Mouse (Mus musculus) hindbrain, embryonic 12.5 days (tissue): Measurements from ENCODE around the gene Chordc1. TPM values are rescaled to one million over a fixed set of nuclear protein-coding genes. Genes with fewer than 3 reads are reported as not detected.
"Not testable (repeated sequence)": the region's sequence is repeated elsewhere in the genome, so short reads cannot be mapped to it uniquely, and the experiment has no call there.

Experiments used
- ATAC-seq: fragments of 200-750 bp; cut with Nextera tagmentation; 2 replicates; pipeline ENCODE4 v1.8.0; 2017; ENCODE audit warnings: moderate TSS enrichment; ENCODE audit not compliant: low FRiP score
- H3K27ac ChIP-seq: fragments of 300-500 bp; sonication (generic); 2 replicates; pipeline ENCODE4 v1.5.1; 2016; ENCODE audit warnings: mild to moderate bottlenecking
- H3K27me3 ChIP-seq: fragments of 300-500 bp; sonication (generic); 2 replicates; pipeline ENCODE4 v1.6.1; 2016; ENCODE audit warnings: mild to moderate bottlenecking
- H3K36me3 ChIP-seq: fragments of 300-500 bp; sonication (generic); 2 replicates; pipeline ENCODE4 v1.6.1; 2016; ENCODE audit warnings: mild to moderate bottlenecking
- H3K4me1 ChIP-seq: fragments of 300-500 bp; sonication (generic); 2 replicates; pipeline ENCODE4 v1.6.1; 2016
- H3K4me2 ChIP-seq: fragments of 300-500 bp; sonication (generic); replicated peaks from 2 replicates; pipeline ENCODE4 v1.6.1; 2016; ENCODE audit warnings: mild to moderate bottlenecking
- H3K4me3 ChIP-seq: fragments of 300-500 bp; sonication (generic); 2 replicates; pipeline ENCODE4 v1.5.1; 2016; ENCODE audit warnings: mild to moderate bottlenecking
- H3K9ac ChIP-seq: fragments of 300-500 bp; sonication (generic); 2 replicates; pipeline ENCODE4 v1.6.1; 2016; ENCODE audit warnings: mild to moderate bottlenecking, moderate library complexity
- H3K9me3 ChIP-seq: fragments of 300-500 bp; sonication (generic); replicated peaks from 2 replicates; pipeline ENCODE4 v1.6.1; 2016; ENCODE audit warnings: mild to moderate bottlenecking
- WGBS: fragments of 180-500 bp; shearing (Covaris S2); methylation state at CpG from one replicate; pipeline ENCODE4 v1.1.7; 2016; 5-methylcytosine and 5-hydroxymethylcytosine counted together
- polyA plus RNA-seq: library from polyadenylated mRNA; unstranded; fragments of >200 nt; fragmentation: Nextera tagmentation; extraction: Ambion mirVana; gene quantifications from 2 replicates; pipeline ENCODE4 v1.2.1, GENCODE M21; 2016

Gene Chordc1
- 127 and 134 TPM in 2 replicates for polyA plus RNA-seq

DNA sequence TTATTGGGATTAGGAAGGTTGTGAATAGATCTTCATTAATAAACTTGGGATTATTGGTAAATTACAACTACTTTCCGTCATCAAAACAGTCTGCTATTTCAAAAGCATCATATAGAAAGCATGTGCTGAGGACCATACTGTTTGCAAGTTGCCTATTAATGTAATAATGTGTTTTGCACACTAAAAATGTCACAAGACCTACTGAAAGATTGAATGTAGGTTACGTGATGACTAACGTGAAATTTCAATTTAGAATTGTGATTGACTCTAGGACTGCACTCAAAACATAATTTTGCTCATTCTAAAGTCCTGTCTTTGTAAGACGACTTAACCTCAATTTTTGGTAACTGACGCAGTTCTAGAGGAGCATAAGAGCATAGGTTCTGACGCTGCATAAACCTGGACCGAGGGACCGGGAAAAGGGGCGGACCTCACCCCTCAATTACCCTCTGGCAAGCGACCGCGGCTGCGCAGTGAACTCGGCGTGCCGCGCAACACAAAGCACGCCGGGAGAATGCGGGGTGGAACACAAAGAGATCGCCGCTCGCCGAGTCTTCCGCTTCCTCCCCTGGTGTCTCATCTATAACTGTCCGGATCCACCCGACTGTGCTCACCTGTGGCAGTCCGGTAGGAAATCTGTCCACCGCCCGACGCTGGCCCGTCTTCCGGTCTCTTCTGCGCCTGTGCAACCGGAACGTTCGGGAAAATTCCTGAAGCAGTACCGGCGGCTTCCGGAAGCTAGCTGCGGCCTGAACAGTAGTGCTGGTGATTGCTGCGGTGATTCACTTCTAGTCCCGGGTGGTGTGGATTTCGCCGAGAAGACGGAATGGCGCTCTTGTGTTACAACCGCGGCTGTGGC, at the start of gene Chordc1:
Gene Chordc1, plus strand, starts transcription at position 555 of the 859 bp plus-strand sequence.
- 3% methylated on average over 49 of the region's 49 CpGs for WGBS
- H3K9me3 ChIP-seq = no peaks in the 10 kb centered on the region
- ATAC-seq = peak; percentile 99

DNA sequence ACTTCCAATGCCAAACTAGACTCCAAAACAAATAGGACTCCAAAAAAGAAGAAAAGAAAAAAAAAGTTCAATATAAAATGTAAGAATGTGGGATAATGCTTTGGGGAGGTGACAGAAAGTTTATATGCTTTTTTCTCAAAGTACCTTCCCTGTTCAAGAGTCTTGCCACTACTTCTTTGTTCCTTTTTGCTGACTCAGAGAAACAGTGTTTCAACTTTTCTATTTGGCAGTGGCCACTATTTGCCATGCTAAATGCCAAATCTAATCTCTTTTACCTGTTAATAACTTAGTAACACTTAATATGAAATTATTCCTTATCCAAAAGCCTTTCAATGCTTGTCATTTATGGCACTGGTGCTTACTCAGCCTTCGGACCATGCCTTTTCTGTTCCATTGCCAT, 16.0 kb upstream of the Chordc1 start:
- no peaks in the 10 kb centered on the region for H3K9me3 ChIP-seq
- no peaks in the 10 kb centered on the region for H3K4me1 ChIP-seq
- no peak overlapping the region for H3K27ac ChIP-seq
- H3K4me3 ChIP-seq = no peak overlapping the region
- 89% methylated on average over 1 of the region's 1 CpGs for WGBS
- no peak for ATAC-seq
- H3K4me2 ChIP-seq = no peak overlapping the region
- H3K36me3 ChIP-seq = no peaks in the 10 kb centered on the region
- no peaks in the 10 kb centered on the region for H3K27me3 ChIP-seq
- no peak overlapping the region for H3K9ac ChIP-seq

More for the DNA sequence above, at the start of gene Chordc1:
- Histone ChIP-seq H3K4me2 (peak within 1 kb of the TSS; percentile 85), H3K27me3 (no peaks in the 10 kb centered on the region), H3K36me3 (0 out of 2 replicates have a peak, but pooled peaks cover 3% of the 10 kb centered on the region), H3K4me1 (peaks cover 10% of the 10 kb centered on the region), H3K9ac (peak within 1 kb of the TSS; percentile 97), H3K27ac (peak within 1 kb of the TSS; percentile 88), H3K4me3 (peak within 1 kb of the TSS; percentile 88)

DNA sequence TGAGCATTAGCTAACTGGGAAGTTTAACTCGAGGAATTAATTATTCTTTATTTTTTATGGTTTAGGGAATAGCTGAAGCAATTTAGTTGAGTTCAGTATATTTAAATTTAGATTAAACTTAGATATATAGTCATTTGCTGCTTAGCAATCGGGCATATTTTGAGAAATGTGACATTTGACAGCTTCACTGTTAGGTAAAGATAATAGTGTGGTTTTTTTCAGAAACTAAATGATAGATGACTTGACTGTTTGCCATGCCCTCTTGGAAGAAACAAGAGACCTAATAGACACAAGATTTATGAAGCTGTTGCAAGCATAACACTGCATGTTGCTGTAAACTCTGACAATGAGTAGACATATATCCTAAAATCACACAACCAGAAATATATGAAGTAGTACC, 15.1 kb upstream of the Chordc1 start:
- Histone ChIP-seq H3K4me2 (no peak overlapping the region), H3K27me3 (no peaks in the 10 kb centered on the region), H3K9me3 (no peaks in the 10 kb centered on the region), H3K9ac (no peak overlapping the region), H3K4me3 (no peak overlapping the region), H3K27ac (no peak overlapping the region), H3K4me1 (no peaks in the 10 kb centered on the region), H3K36me3 (no peaks in the 10 kb centered on the region)
- no peak for ATAC-seq
- 58% methylated on average over 2 of the region's 2 CpGs for WGBS

DNA sequence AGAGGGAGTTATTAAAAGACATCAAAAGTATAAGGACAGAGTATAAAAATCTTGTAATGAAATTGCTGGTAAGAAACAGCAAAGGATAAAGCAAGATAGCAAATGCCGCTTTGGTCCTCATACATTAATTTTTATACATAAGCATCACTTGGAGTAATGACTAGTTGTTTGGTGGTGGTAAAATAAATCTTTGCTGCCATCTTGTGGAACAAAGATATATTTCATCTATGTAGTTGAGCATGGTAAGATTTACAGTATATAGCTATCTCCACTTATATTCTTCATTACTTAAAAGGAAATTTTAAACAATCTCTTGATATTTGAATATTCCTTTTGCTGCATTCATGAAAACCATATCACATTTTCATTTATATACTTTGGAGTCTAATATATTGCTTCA, 14.4 kb upstream of the Chordc1 start:
- Histone ChIP-seq H3K4me1 (no peaks in the 10 kb centered on the region), H3K27ac (no peak overlapping the region), H3K4me2 (no peak overlapping the region), H3K9me3 (no peaks in the 10 kb centered on the region), H3K27me3 (no peaks in the 10 kb centered on the region), H3K36me3 (no peaks in the 10 kb centered on the region), H3K4me3 (no peak overlapping the region), H3K9ac (no peak overlapping the region)
- no peak; the same call in 1 of the 2 replicates for ATAC-seq
- WGBS = 63% methylated on average over 1 of the region's 1 CpGs

DNA sequence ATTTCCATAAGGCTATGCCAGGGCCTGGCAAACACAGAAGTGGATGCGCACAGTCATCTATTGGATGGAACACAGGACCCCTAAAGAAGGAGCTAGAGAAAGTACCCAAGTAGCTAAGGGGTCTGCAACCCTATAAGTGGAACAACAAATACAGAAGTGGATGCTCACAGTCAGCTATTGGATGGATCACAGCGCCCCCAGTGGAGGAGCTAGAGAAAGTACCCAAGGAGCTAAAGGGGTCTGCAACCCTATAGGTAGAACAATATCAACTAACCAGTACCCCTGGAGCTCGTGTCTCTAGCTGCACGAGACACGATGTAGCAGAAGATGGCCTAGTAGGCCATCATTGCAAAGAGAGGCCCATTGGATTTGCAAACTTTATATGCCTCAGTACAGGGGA, 13.2 kb upstream of the Chordc1 start:
- H3K9ac ChIP-seq, H3K27ac ChIP-seq, H3K4me2 ChIP-seq, H3K36me3 ChIP-seq, ATAC-seq, H3K4me3 ChIP-seq, H3K27me3 ChIP-seq, H3K4me1 ChIP-seq, H3K9me3 ChIP-seq: not testable (repeated sequence)
- 39% methylated on average over 5 of the region's 5 CpGs for WGBS

DNA sequence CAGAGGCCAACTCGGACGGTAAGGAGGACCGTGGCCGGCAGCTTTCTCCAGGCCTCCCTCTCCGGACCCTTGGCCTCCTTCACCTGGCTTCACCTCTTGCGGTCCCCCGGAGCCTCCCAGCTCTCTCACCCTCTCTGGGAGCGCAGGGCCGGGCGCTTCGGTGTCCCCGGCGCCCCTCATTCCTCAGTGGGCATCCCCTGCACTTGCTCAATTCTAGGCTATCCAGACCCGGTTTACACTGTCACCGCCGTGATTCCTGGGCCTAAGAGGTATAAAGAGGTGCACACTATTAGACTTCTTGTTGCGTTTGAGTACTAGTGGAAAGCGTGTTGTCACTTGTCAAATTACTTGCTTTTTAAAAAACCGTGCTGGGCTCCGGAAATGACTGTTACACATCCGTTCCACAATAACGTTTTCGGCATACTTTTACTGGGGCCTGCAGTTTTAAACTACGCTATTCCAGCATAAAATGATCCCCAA, 558 bp downstream of the Chordc1 start:
- no peak; the same call in 1 of the 2 replicates for ATAC-seq
- Histone ChIP-seq H3K4me3 (peak overlapping the region; percentile 88), H3K4me1 (peaks cover 10% of the 10 kb centered on the region), H3K27ac (peak overlapping the region; percentile 88), H3K27me3 (no peaks in the 10 kb centered on the region), H3K9me3 (no peaks in the 10 kb centered on the region), H3K4me2 (peak overlapping the region; percentile 85), H3K9ac (peak overlapping the region; percentile 97), H3K36me3 (peaks cover 4% of the 10 kb centered on the region; the same call in 1 of the 2 replicates)
- 2% methylated on average over 24 of the region's 24 CpGs for WGBS

DNA sequence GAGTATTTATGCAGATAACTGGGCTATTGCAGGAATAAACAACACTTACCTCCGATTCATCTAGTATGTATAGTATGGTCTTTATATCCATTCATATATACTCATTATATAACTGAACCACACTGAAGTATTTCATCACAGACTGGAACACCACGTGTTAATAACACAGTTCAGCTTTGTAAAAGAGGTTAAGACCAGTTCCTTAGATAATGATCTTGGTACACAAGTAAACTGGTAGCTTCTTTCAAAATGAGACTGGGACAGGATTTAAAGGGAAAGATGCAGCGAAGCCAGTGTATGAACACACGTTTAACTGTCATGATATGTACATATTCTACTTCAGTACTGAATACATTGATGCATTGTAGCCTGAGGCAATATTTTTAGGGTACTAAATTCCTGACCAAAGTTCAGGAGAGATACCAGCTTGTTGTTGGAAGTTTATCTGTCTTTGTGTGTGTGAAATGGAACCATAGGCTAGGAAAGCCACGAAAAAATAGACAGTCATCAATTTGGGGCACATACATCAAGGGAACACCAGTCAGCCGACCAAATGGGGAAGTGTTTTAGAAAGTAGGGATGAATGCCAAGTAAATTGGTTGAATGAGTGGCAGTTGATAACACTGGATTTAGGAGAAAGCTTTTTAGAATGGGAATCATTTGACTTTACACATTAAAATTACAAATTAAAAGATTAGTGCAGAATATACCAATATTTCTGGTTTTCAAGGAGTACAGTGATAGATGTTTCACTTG, 1.3 kb downstream of the Chordc1 start:
- peaks cover 10% of the 10 kb centered on the region for H3K4me1 ChIP-seq
- no peak overlapping the region for H3K27ac ChIP-seq
- no peaks in the 10 kb centered on the region for H3K27me3 ChIP-seq
- peak overlapping the region; percentile 97 for H3K9ac ChIP-seq
- peaks cover 9% of the 10 kb centered on the region for H3K36me3 ChIP-seq
- peak overlapping the region; percentile 85 for H3K4me2 ChIP-seq
- peak overlapping the region; percentile 88 for H3K4me3 ChIP-seq
- no peak for ATAC-seq
- 52% methylated on average over 6 of the region's 6 CpGs for WGBS
- H3K9me3 ChIP-seq = no peaks in the 10 kb centered on the region

DNA sequence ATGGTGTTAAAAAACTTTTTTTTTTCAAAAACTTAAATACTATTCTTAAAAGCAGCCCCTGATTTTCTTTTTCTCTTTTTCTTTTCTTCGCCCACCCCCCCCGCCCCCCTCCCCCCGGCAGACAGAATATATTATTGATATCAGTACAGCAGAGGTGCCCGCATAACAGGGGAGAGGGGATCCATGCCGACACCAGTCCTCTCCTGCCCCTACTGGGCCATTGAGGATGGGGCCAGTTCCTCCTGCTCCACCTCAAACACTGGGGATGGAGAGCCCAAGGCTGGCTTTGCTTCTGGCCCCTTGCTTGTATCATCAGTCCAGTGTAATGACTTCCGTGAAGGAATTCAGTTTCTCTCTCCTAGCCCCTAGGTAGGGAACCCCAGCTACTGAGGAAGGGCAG, 6.4 kb downstream of the Chordc1 start:
- H3K4me3 ChIP-seq = no peak overlapping the region
- H3K9me3 ChIP-seq = no peaks in the 10 kb centered on the region
- ATAC-seq = no peak
- no peak overlapping the region for H3K27ac ChIP-seq
- WGBS = 78% methylated on average over 6 of the region's 6 CpGs
- H3K9ac ChIP-seq = no peak overlapping the region
- H3K4me1 ChIP-seq = peaks cover 7% of the 10 kb centered on the region
- H3K27me3 ChIP-seq = no peaks in the 10 kb centered on the region
- peaks cover 45% of the 10 kb centered on the region for H3K36me3 ChIP-seq
- no peak overlapping the region for H3K4me2 ChIP-seq

DNA sequence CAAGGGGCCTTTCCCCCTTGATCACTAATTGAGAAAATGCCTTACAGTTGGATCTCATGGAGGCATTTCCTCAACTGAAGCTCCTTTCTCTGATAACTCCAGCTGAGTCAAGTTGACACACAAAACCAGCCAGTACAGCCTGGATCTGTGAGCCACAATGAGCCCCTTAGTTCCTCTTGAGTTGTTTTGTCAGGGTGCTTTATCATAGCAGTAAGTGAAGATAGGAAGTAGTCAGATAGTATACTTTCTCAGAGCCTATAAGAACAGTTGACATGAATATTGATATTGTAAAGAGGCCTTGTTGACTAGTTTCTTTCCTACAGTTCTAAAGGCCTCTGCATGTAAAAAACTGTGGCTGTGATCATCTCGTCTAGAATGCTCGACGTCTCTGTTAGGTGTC, 28.1 kb downstream of the Chordc1 start:
- Histone ChIP-seq H3K27ac (no peak overlapping the region), H3K9ac (no peak overlapping the region), H3K4me3 (no peak overlapping the region), H3K4me2 (no peak overlapping the region), H3K9me3 (no peaks in the 10 kb centered on the region), H3K27me3 (no peaks in the 10 kb centered on the region), H3K4me1 (no peaks in the 10 kb centered on the region), H3K36me3 (peaks cover 3% of the 10 kb centered on the region; the same call in 1 of the 2 replicates)
- 91% methylated on average over 3 of the region's 3 CpGs for WGBS
- no peak for ATAC-seq

Other genes starting within 250 kb of the Chordc1 start
- 2.8 and 2.9 TPM in 2 replicates for gene Naalad2, start 110.9 kb downstream of the Chordc1 start, polyA plus RNA-seq
- not detected in 2 replicates for gene Ubtfl1, start 112.3 kb downstream of the Chordc1 start, polyA plus RNA-seq
- not detected in 2 replicates for gene Mbd3l2, start 138.5 kb downstream of the Chordc1 start, polyA plus RNA-seq
- gene Zfp558, start 186.1 kb downstream of the Chordc1 start, polyA plus RNA-seq = 26.3 and 27.3 TPM in 2 replicates
- not detected in 2 replicates for gene Mbd3l1, start 186.2 kb downstream of the Chordc1 start, polyA plus RNA-seq